Mouse (Mus musculus): ENCODE results near the gene Zrsr2.
A peak's percentile ranks its signal among the peaks of the same experiment; 100 is the strongest.

Zrsr2 gene

DNA sequence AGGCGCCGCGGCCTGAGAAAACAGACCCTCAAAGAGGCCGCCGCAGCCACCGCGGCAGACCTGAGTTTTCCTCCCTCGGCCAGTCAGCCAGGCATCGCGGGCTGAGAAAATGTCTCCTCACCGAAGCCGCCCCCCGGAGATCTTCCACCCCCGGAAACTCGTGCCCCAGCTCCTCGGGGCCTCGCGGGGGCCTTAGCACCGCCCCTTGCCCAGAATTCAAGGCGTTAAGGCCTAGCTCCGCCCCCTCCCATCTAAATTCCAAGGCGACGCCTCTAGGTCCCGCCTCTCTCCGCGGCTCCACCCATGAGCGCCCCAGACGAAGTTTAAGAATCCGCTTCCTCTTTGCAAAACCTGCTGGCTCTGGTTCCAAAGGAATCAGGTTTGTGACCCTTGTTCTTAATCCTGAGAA is at the start of gene Zrsr2:
Gene Zrsr2, minus strand, starts transcription at position 195 of the 409 bp plus-strand sequence.
- peak; percentile 94 for DNase-seq (ENCODE audit: low read depth, low spot score)

DNA sequence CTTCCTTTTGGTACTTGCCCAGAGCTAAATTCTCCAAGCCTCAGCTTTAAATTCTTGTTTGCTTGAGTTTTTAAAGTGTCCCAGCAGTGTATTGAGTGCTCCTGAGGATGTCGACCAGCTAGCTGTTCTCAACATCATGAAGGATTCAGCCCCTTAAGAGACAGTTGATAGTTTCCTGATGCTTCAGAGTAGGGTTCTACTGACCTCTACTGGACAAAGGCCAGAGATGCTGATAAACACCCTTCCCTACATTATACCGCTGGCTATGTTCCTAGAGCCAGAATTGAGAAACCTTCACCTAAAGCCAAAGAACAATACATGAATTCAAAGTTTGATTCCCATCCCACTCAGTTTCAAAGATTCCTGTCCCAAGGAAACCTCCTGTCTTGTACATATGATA is 46.3 kb upstream of the Zrsr2 start:
- DNase-seq (ENCODE audit: low read depth, low spot score), result peak; percentile 70

- DNase-seq (ENCODE audit: low read depth, low spot score), result peak; percentile 48
These were observed 41.4 kb upstream of the Zrsr2 start for GRCm38 (mm10) chrX:163999848-164000247.

- DNase-seq (ENCODE audit: low read depth, low spot score), result no peak
These were observed 38.3 kb upstream of the Zrsr2 start for GRCm38 (mm10) chrX:163996754-163997153.

DNA sequence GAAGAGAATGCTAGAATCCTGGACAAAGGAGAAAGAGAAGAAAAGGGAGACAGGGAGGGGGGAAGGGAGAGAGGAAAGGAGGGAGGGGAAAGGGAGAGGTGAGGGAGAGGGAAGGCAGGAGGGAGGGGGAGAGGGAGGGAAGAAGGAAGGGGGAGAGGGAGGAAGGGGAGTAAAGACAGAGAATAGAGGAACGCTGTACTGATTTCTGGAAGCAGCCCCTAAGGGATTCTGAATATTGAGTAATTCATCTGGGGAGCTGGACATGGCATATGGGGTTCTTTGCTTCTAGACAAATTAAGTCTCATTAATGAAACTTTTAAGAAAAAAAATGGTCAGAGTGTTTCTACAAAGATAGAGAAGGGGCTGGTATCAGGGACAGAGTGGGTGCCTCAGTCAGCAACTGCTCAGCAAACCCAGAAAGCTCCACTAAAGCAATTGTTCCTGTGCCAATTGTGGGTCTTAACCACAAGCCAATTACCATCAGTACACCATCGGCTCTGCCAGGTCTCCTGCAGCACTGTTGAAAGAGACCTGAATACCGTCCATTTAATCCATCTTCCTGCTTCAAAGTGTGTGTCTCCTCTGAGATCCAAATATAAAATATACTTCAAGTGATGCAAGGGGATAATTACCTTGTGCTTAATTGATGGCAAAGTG is 29.4 kb upstream of the Zrsr2 start:
- DNase-seq (ENCODE audit: low read depth, low spot score), result no peak

- no peak for DNase-seq (ENCODE audit: low read depth, low spot score)
These were observed 23.7 kb upstream of the Zrsr2 start for GRCm38 (mm10) chrX:163982129-163982528.

DNA sequence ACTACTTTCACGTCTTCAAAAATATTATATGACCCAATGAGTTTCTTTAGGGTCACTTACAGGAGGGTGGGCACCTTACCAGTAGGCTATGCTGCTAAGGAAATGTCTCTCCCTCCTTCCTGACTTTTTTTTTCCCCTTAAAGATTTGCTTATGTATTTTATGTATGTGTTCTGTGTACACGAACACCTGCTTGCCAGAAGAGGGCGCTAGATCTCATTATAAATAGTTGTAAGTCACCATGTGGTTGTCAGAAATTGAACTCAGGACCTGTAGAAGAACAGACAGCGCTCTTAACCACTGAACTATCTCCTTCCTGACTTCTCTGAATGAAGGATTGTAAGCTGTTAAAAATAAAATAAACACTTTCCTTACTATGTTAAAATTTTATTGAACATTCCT is 23.0 kb upstream of the Zrsr2 start:
- no peak for DNase-seq (ENCODE audit: low read depth, low spot score)

DNA sequence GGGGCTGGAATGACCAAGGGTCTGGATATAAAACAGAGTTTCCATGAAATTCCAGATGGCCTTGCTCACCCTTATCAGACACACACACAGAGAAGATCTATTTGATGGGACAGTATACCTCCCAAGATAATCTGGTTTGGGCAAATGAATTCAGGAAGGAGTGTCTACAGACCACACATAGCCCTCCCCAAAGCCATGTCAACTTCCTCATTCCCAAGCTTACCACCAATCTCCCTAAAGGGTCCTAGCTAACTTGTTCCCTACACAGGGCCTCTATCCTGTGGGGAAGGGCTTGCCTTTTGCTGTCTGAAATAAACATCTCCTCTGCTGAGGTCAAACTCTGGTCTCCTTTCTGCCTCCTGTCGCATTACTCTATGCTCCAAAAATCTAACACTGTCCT is 22.6 kb upstream of the Zrsr2 start:
- DNase-seq (ENCODE audit: low read depth, low spot score), result no peak

- DNase-seq (ENCODE audit: low read depth, low spot score), result peak; percentile 73
These were observed 526 bp downstream of the Zrsr2 start for GRCm38 (mm10) chrX:163957803-163958466.

- no peak for DNase-seq (ENCODE audit: low read depth, low spot score)
These were observed 1.1 kb downstream of the Zrsr2 start for GRCm38 (mm10) chrX:163957381-163957780.

DNA sequence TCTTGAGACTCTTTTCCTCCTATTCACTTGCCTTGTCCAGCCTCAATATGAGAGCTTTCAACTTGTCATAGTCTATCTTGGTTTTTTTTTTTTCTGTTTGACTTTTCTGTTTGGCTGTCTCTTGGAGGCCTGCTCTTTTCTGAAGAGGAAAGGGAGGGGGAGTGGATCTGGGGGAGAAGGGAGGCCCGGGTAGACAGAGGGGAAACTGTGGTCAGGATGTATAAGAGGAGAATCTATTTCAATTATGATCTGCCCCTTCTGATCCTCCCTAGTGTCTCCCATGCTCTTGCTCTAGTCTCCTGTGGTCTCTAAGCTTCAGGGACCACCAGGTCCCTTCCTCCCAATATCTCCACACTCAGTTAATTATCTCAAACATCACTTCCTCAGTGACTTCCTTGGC is 6.8 kb downstream of the Zrsr2 start:
- no peak for DNase-seq (ENCODE audit: low read depth, low spot score)

- DNase-seq (ENCODE audit: low read depth, low spot score), result peak; percentile 59
These were observed 14.1 kb downstream of the Zrsr2 start for GRCm38 (mm10) chrX:163944381-163944780.

GRCm38 (mm10) chrX:163938587-163938986 is 19.9 kb downstream of the Zrsr2 start:
- DNase-seq (ENCODE audit: low read depth, low spot score), result peak; percentile 92

DNA sequence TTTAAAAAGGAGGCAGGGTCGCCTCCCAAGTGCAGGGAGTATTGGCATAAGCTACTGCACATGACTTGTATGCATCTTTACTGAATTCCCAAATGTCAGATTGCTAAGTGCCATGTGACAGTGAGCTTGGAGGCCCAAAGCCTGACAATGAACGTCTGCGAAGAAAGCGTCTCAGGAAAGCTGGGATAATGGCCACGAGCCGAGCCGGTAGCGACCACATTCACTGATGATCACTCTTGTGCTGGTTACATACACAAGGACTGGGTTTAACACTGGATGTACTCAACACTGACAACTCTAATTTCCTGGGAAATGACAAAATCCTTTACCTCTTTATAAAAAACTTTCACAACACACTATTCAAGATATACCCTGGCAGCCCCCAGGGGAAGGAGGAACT is 23.7 kb downstream of the Zrsr2 start:
- no peak for DNase-seq (ENCODE audit: low read depth, low spot score)

DNA sequence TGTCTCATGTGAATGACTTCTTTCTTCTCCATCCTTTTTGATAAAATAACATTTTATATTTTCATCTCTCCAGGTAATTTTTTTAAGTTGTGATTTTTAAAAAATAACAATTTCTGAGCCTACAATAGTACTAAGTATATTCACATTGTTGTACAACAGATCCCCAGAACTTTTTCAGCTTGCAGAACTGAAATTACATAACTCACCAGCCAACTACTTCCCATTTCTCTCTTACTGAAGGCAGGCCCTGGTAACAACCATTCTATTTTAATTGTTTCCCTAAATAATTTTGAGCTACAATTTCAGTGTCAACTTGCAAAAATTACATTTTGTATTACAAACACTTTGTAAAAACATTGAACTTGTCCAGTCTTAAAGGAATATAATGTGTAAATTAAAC is 28.9 kb downstream of the Zrsr2 start:
- no peak for DNase-seq (ENCODE audit: low read depth, low spot score)

DNA sequence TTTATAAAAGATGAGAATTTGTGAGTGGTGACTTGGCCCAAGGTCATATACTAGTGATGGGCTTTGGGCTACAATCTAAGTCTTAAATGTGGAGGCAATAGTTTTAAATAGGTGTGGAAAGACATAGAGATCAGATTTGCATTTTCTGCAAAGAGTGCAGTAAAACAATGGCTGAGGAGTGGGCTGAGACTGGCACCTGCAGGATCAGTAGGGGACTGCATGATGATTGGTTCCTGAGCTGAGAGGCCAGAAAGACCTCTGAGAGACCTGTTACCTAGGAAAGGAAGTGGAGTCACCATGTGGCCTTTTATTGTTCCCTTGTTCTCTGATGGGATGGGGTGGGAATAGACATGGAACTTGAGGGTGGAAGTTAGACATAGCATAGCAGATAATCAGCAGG is 45.7 kb downstream of the Zrsr2 start:
- peak; percentile 50 for DNase-seq (ENCODE audit: low read depth, low spot score)

- peak; percentile 41 for DNase-seq (ENCODE audit: low read depth, low spot score)
These were observed 49.1 kb downstream of the Zrsr2 start for GRCm38 (mm10) chrX:163909381-163909780.

GRCm38 (mm10) chrX:163908337-163909250 is 49.9 kb downstream of the Zrsr2 start, which contains the start of gene Ap1s2:
Ap1s2 (plus strand) TSS chrX:163909017.
- DNase-seq (ENCODE audit: low read depth, low spot score), result peak; percentile 91

- DNase-seq (ENCODE audit: low read depth, low spot score), result no peak
These were observed 50.5 kb downstream of the Zrsr2 start for GRCm38 (mm10) chrX:163908003-163908336.

DNA sequence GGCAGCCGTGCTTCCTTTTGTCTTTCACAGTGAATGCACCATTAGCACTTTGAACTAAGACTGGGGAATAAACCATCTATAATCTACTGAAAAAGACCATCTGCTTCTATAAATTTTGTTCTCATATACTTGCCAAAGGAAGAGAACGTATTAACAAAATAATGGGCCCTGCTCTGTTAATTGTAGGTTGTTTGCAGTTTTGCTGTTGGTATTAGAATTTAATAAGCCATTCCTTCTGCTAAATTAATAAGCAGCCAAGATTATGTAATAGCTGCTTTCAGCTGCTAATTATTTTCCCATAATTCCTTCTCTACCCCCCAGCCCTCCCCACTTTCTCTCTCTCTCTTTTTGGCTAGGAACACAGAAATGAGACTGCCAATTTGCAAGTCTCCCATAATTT is 51.6 kb downstream of the Zrsr2 start:
- DNase-seq (ENCODE audit: low read depth, low spot score), result no peak

- DNase-seq (ENCODE audit: low read depth, low spot score), result no peak
These were observed 58.9 kb downstream of the Zrsr2 start for GRCm38 (mm10) chrX:163899431-163900020.

DNA sequence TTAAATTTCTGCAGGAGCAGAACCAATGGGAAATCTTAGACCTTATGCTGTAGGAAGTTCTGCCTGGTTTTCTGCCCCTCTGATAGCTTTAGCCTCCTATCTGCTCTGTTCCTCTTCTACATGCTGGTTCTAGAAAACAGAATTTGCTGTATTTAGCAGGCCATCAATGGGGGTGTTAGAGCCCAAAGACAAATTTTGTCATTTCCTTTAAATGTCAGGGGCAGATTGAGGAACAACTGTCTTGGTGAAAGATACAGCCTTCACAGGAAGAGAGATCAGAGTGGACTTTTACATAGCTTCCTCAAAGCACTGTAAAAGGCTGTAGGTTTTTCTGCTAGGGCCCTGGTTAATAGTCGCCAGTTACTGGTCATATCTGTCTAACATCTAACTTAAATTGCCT is 61.1 kb downstream of the Zrsr2 start:
- no peak for DNase-seq (ENCODE audit: low read depth, low spot score)
